Mouse (Mus musculus): Measurements from ENCODE around the gene Emc4.

Emc4 gene

DNA sequence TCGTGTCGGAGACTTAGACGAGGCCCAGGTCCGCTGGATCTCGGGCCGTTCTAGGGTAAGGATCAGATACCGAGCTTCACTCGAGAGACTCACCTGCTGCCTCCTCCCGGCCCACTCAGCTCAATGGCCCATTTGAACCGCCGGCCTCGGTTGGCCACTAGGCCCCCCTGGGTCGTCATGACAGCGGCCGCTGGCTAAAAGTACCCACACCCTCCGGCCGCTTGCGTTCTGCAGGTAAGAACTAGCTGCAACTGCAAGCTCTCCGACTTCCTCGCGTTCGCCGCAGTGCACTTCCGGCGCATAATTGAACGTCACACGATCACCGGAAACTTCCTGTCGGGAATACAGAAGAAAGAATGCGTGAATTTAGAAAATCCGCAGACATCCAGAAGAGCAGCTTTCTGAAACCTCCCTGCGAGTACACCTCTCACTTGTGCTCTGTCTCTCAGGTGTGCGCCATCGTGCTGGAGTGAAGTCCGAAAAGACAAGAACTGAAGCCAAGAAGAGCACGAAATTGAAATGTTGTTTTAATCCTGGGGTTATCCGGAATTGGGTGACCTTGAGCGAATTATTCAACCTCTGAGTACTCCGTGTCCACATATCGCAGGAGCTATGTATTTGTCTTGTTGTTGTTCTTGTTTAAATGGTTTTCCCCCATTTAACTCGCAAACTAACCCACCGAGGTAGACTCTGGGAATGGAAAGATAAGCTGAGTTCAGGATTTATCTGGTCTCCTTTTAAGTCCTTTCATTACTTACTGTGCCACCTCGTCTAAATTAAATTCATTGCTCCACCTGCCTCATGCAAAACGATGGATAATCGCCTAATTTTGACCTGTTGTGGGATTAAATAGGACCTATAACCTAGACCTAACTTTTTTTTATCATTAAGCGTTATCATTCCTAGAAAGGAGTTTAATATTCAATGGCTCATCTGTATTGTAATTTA is at the start of gene Emc4:
TSS of gene Emc4 (minus strand) at position 302 of the 948 bp plus-strand sequence.
- DNase-seq (ENCODE audit: low spot score in 2 of 2): peak; percentile 69 to 84

- no peak for DNase-seq (ENCODE audit: low spot score in 2 of 2)
Observed at GRCm38 (mm10) chr2:112407030-112407429, 39.2 kb upstream of the Emc4 start.

GRCm38 (mm10) chr2:112396649-112397048 is 28.8 kb upstream of the Emc4 start:
- DNase-seq (ENCODE audit: low spot score in 2 of 2): no peak

- no peak for DNase-seq (ENCODE audit: low spot score in 2 of 2)
Observed at GRCm38 (mm10) chr2:112393958-112394357, 26.1 kb upstream of the Emc4 start.

DNA sequence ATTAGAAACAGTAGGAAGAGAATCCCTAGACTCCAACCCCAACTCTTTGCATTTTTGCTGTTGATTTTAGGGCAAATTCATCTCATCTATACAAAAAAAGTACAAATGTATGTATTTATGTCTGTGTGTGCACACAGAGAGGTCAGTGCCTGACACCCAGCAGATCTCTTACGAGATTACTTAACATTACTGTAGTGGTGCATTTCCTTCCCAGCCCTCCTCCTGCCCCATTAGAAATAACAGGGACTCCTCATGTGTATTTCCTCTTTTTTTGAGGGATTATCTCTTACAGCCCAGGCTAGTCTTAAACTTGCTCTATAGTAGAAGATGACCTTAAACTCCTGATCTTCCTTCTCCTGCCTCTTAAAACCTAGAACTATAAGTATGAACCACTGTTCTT is 24.9 kb upstream of the Emc4 start:
- no peak for DNase-seq (ENCODE audit: low spot score in 2 of 2)

DNA sequence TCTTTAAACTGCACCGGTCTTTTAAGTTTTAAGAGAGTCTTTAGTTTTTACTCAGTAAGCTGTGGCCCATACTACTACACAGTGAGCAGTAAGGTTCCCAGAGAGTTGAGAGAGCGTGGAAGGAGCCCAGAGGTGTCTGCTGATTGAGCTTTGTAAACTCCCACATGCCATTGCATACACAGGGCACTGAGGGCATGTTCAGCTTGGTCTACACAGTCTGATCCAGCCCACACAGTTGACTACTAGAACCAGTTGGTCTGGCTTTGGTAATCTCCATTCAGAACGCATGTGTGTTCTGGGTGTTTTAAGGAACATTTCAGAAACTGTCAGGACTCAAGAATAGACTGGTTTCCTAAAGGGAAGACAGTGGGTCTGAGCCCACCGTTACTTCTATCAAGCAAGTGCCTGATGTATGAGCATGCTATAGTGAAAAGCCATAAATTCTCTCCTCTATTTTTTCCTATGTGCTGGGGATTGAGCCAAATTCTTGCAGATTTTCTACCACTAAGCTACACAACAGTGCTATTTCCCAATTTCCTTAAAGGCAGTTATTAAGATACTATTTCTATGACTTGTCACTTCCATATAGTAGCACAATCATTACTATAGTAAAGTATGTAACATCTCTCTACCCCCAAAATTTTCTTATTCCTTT is 23.6 kb upstream of the Emc4 start:
- no peak for DNase-seq (ENCODE audit: low spot score in 2 of 2)

- no peak for DNase-seq (ENCODE audit: low spot score in 2 of 2)
Observed at GRCm38 (mm10) chr2:112390843-112391242, 23.0 kb upstream of the Emc4 start.

DNA sequence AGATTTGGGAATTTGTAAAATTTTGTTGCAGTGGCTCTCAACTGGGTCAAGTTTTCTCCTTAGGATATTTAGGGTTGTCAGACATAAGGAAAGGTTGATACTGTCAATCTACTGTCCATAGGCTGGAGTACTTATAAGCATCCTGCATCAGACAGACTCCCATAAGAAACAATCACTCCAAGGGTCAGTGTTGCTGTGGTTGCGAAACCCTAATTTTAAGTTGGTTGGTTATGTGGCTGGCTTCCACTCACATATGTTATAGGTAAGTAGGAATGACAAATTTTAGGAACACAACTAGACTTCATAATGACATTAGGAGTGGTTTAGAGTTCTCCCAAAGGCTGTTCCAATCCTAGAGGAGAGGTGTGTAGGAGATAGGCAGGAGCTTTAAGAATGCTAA is 13.4 kb upstream of the Emc4 start:
- DNase-seq (ENCODE audit: low spot score in 2 of 2): no peak

- DNase-seq (ENCODE audit: low spot score in 2 of 2): no peak
Observed at GRCm38 (mm10) chr2:112380131-112380530, 12.3 kb upstream of the Emc4 start.

GRCm38 (mm10) chr2:112378973-112379898 is 11.4 kb upstream of the Emc4 start, which contains the start of gene Katnbl1:
Gene Katnbl1 (plus strand): TSS chr2:112379211.
- peak; percentile 93 to 95 for DNase-seq (ENCODE audit: low spot score in 2 of 2)

- DNase-seq (ENCODE audit: low spot score in 2 of 2): no peak
Observed at GRCm38 (mm10) chr2:112374610-112375009, 6.8 kb upstream of the Emc4 start.

DNA sequence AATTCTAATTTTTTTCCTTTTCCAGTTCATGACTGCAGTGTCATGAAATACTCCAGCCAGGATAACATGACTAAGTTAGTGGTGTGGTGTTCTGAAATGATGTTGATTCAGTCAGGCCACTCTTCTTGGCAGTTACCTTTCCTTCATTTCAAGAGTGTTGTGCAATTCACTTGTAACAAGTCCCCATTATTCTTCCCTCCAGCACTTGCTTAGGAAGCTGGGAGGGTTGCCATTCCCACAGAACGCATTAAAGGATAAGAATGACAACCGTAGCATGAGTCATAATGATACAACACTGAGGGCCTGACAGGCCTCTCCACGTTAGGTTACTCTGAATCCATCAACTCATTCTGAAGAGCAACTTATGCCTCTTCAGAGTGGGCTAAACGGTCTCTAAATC is 5.3 kb upstream of the Emc4 start:
- no peak for DNase-seq (ENCODE audit: low spot score in 2 of 2)

DNA sequence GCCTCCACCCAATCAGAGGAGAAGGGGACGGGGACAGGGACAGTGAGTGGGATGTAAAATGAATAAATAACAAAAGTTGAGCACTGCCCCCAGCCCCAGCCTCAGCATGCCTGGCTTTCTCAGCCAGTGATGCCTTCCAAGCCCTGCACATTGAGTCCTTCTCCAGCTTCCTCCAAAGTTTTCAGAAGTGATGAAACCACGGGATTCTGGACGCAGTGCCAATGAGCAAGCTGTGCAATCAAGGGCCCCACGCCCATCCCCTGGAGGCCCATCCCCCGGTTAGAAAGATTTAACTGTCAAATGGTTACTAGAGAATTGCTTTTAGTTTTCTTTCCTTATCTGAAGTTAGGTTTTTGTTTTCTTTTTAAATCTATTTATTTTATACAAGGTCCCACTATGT is 2.1 kb upstream of the Emc4 start:
- no peak for DNase-seq (ENCODE audit: low spot score in 2 of 2)

- peak in 1 of 2 experiments; percentile 3 for DNase-seq (ENCODE audit: low spot score in 2 of 2)
Observed at GRCm38 (mm10) chr2:112367222-112367621, 605 bp downstream of the Emc4 start.

GRCm38 (mm10) chr2:112360781-112361169 is 7.1 kb downstream of the Emc4 start:
- DNase-seq (ENCODE audit: low spot score in 2 of 2): no peak

DNA sequence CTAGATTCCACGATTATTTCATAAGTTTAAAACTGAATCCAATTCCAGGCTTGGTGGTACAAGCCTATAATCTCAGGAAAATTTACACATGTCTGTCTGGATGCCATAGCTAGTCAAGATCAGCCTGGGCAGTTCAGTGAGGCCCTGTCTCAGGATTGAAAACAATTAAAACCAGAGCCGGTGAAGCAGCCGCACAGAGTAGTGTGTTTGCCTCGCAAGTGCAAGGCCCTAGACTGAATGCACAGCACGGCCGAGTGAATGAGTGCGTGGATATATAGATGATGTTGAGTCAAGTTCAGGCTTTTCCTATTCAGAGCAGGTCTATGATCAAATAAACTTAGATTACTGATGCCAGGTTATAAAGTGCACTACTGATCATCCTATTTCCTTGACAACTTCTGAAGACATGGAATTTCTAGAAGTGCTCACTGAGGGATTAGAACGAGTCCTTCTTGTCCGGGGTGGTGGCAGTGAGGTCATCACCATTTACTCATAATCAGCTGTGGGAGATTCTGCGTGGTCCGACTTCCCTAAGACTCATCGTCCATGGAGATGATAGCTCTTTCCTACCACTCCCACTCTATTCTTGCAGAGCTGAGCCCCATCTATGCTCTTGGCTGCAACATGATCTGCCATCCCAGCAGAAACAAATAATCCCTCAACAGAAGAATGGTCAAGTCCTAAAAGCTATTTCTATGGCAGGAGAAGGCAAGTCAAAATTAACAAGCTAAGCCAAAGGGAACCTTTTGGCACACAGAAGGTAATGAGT is 7.6 kb downstream of the Emc4 start:
- no peak for DNase-seq (ENCODE audit: low spot score in 2 of 2)

DNA sequence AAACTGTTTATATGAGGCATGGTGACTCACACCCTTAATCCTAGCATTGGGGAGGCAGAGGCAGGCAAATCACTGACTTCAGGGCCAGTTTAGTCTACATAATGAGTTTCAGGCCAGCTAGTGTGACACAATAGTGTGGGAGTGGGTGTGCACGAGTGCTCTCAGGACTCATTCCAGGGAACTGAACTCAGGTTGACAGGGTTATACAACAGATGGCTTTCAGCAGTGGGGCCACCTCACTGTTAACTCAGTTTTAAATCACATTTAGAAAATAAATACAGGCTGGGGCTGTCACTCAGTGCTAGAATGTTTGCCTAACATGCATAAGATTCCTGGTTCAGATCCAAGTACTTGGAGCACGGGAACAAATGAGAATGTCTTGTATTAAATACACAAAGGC is 8.2 kb downstream of the Emc4 start:
- no peak for DNase-seq (ENCODE audit: low spot score in 2 of 2)

- DNase-seq (ENCODE audit: low spot score in 2 of 2): no peak
Observed at GRCm38 (mm10) chr2:112353685-112354455, 14.0 kb downstream of the Emc4 start.

DNA sequence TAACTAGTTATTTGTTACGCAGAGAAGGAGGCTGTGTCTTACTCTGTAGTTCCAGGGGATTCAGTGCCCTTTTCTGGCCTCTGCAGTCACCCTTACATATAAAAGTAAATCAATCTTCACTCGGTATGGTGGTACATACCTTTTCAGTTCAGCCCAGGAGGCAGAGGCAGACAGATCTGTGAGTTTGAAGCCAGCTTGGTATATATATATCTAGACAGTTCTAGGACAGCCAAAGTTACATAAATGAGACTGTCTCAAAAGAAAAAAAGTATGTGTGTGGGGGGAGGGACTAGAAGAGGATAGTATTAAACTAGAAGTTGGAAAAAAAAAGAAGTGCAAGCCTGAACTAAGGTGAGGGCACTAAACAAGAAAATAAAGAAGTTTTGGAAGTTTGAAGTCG is 19.6 kb downstream of the Emc4 start:
- DNase-seq (ENCODE audit: low spot score in 2 of 2): no peak

- DNase-seq (ENCODE audit: low spot score in 2 of 2): no peak
Observed at GRCm38 (mm10) chr2:112341117-112341516, 26.7 kb downstream of the Emc4 start.
